Mouse (Mus musculus): ENCODE measurements around the gene Lmntd1. TPM values are rescaled to one million over a fixed set of nuclear protein-coding genes. Genes with fewer than 3 reads are reported as not detected.

The Lmntd1 gene
- polyA plus RNA-seq, 1 experiment: 0.38 TPM

DNA sequence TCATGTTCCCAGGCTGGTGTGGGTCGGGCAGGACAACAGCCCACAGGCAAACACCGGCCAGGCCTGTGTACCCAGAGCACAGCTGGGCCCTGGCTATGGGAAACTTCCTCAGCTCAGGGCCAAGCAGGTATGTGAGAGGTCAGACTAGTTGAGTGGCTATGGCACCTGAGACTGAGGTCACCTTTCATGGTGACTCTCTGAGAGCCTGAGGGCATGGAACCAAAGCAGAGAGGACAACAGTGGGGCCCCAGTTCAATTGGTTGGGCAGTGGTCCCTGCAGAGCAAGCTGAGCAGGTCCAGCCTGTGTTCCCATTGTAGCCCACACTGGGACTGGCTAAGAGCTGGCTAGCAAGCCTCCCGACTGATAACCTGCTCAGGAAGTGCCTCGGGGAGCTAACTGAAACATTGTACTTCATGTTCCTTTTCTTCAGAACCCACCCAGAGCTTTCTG is 135.3 kb downstream of the Lmntd1 start:
- H3K4me3 ChIP-seq (ENCODE audit: control insufficient read depth, insufficient read depth, low read length): no peak overlapping the region
- no peaks in the 10 kb centered on the region for H3K27me3 ChIP-seq (ENCODE audit: control insufficient read depth, insufficient read depth, low read length)
- TF ChIP-seq POLR2A (IDR thresholded peaks at IDR 0.05; ENCODE audit: control insufficient read depth, extremely low read depth, insufficient read depth, low read length, poor library complexity) (no peak), CTCF (IDR thresholded peaks at IDR 0.05; ENCODE audit: borderline replicate concordance, control insufficient read depth, extremely low read depth, insufficient read depth, low read length, poor library complexity) (no peak)
- WGBS: 73% methylated on average over 4 of the region's 4 CpGs
- H3K4me1 ChIP-seq (replicated peaks; ENCODE audit: control insufficient read depth, insufficient read depth, low read length): no peaks in the 10 kb centered on the region
- no peaks in the 10 kb centered on the region for H3K36me3 ChIP-seq (ENCODE audit: control insufficient read depth, insufficient read depth, low read length)
- DNase-seq: no peak
- no peak overlapping the region for H3K27ac ChIP-seq (ENCODE audit: control insufficient read depth, insufficient read depth, low read length)

DNA sequence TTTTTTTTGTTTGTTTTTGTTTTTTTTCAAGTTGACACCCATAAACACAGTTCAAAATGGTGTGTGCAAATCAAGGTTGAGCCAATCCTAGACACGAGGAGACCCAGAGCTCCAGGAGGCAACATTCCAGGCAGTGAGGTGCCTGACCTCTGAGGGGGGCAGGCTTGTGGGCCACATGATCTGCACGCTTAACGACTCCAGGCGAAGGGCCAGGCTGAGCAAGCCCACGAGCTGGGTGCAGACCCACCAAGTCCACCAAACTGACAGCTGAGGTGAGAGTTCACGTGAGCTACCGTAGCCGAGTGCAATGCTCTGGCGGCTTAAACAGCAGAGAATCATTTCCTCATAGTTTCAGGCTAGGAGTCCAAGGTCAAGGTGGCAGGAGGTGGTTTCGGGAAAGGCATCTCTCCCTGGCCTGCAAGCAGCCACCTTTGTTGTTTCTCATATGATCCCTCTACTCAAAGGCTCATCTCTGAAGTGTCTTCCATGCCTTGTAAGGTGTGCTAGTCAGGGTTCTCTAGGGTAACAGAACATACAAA is 136.7 kb downstream of the Lmntd1 start:
- Histone ChIP-seq H3K36me3 (ENCODE audit: control insufficient read depth, insufficient read depth, low read length) (no peaks in the 10 kb centered on the region), H3K4me3 (ENCODE audit: control insufficient read depth, insufficient read depth, low read length) (no peak overlapping the region), H3K4me1 (replicated peaks; ENCODE audit: control insufficient read depth, insufficient read depth, low read length) (no peaks in the 10 kb centered on the region), H3K27me3 (ENCODE audit: control insufficient read depth, insufficient read depth, low read length) (no peaks in the 10 kb centered on the region), H3K27ac (ENCODE audit: control insufficient read depth, insufficient read depth, low read length) (no peak overlapping the region)
- TF ChIP-seq CTCF (IDR thresholded peaks at IDR 0.05; ENCODE audit: borderline replicate concordance, control insufficient read depth, extremely low read depth, insufficient read depth, low read length, poor library complexity): no peak
- TF ChIP-seq POLR2A (IDR thresholded peaks at IDR 0.05; ENCODE audit: control insufficient read depth, extremely low read depth, insufficient read depth, low read length, poor library complexity): no peak
- 90% methylated on average over 10 of the region's 10 CpGs for WGBS
- no peak for DNase-seq

DNA sequence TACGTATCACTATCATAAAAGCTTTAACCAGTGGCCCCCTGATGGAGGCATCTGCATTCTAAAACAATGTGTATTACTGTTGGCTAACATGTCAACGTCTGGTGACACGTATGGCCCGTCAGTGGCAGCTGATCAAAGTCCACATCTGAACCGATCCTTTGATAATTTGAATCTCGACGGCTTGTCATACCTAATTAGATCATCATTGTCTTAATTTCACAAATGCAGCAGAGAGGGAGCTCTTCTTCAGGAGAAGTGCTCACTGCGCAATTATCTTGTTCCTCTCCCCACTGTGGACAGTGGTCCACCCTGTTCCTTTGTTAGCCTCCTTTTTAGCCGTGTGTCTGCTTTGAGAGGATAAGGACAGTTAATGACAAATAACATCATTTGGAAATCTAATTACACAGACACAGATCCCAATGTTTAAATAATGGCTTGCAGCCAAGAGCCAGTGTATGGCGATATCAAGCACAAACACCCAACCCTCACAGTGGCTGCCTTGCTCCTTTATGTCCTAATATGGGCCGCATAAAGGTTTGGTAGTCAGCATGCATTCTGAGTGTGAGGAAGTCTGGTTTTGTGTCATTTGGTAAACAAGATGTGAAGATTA is 142.4 kb downstream of the Lmntd1 start:
- Histone ChIP-seq H3K4me3 (ENCODE audit: control insufficient read depth, insufficient read depth, low read length) (no peak overlapping the region), H3K4me1 (replicated peaks; ENCODE audit: control insufficient read depth, insufficient read depth, low read length) (no peaks in the 10 kb centered on the region)

DNA sequence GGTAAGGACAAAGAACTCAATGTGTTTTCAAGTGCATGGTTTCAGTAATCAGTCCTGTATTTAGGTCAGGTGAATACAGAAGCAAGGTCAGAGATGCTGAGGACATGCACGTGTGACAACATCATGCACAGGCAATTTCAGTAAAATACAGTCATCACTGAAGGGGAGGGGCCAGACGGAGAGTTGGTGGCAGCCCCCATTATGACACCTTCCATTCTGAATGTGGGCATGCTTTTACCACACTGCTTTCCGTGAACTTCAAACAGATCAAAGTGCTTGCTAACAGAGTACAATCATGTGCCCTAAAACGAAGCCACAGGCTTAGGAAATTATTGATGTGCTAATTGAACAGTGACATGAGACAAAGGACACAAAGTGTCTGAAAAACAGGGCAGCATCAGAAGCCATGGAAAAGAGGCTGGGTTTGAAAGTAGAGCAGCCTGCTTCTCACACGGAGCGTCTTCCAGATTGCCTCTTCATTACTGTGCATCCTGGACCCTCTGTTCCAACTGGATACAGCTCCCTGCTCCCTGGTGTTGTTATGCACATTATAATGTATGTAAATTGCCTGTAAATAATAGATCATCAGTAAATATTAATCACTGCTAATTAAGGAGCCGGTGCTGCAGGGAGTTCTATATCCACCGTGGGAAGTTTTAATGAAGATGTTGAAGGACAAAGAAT is 144.7 kb downstream of the Lmntd1 start:
- Histone ChIP-seq H3K4me3 (ENCODE audit: control insufficient read depth, insufficient read depth, low read length) (no peak overlapping the region), H3K36me3 (ENCODE audit: control insufficient read depth, insufficient read depth, low read length) (no peaks in the 10 kb centered on the region), H3K4me1 (replicated peaks; ENCODE audit: control insufficient read depth, insufficient read depth, low read length) (no peaks in the 10 kb centered on the region), H3K27me3 (ENCODE audit: control insufficient read depth, insufficient read depth, low read length) (no peaks in the 10 kb centered on the region), H3K27ac (ENCODE audit: control insufficient read depth, insufficient read depth, low read length) (no peak overlapping the region)
- TF ChIP-seq CTCF (IDR thresholded peaks at IDR 0.05; ENCODE audit: borderline replicate concordance, control insufficient read depth, extremely low read depth, insufficient read depth, low read length, poor library complexity) (no peak), POLR2A (IDR thresholded peaks at IDR 0.05; ENCODE audit: control insufficient read depth, extremely low read depth, insufficient read depth, low read length, poor library complexity) (no peak)
- WGBS: 66% methylated on average over 8 of the region's 8 CpGs
- DNase-seq: no peak

More for the DNA sequence above, 142.4 kb downstream of the Lmntd1 start:
- H3K27me3 ChIP-seq (ENCODE audit: control insufficient read depth, insufficient read depth, low read length): no peaks in the 10 kb centered on the region
- no peaks in the 10 kb centered on the region for H3K36me3 ChIP-seq (ENCODE audit: control insufficient read depth, insufficient read depth, low read length)
- no peak overlapping the region for H3K27ac ChIP-seq (ENCODE audit: control insufficient read depth, insufficient read depth, low read length)
- DNase-seq: no peak
- WGBS: 95% methylated on average over 11 of the region's 11 CpGs
- no peak for TF ChIP-seq CTCF (IDR thresholded peaks at IDR 0.05; ENCODE audit: borderline replicate concordance, control insufficient read depth, extremely low read depth, insufficient read depth, low read length, poor library complexity)
- TF ChIP-seq POLR2A (IDR thresholded peaks at IDR 0.05; ENCODE audit: control insufficient read depth, extremely low read depth, insufficient read depth, low read length, poor library complexity): no peak

DNA sequence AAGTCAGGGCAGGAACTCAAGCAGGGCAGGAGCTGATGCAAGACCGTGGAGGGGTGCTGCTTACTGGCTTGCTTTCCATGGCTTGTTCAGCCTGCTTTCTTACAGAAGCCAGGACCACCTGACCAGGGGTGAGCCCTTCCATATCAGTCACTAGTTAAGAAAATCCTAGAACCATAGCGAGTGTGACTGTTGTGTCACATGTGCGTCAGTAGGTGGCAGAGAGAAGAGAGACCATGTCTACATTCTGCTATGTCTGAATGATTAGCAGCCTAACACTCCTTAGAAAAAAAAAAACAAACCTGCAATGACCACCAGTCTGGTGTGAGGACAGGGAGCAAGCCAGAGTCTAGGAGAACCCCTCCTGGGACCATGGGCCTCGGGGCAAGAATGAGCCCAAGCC is 150.1 kb downstream of the Lmntd1 start:
- H3K4me3 ChIP-seq (ENCODE audit: control insufficient read depth, insufficient read depth, low read length): no peak overlapping the region
- 90% methylated on average over 4 of the region's 4 CpGs for whole genome bisulfite sequencing
- no peak for DNase-seq
- no peak overlapping the region for H3K27ac ChIP-seq (ENCODE audit: control insufficient read depth, insufficient read depth, low read length)
- H3K4me1 ChIP-seq (replicated peaks; ENCODE audit: control insufficient read depth, insufficient read depth, low read length): no peaks in the 10 kb centered on the region
- H3K27me3 ChIP-seq (ENCODE audit: control insufficient read depth, insufficient read depth, low read length): no peaks in the 10 kb centered on the region
- H3K36me3 ChIP-seq (ENCODE audit: control insufficient read depth, insufficient read depth, low read length): no peaks in the 10 kb centered on the region
- no peak for TF ChIP-seq POLR2A (IDR thresholded peaks at IDR 0.05; ENCODE audit: control insufficient read depth, extremely low read depth, insufficient read depth, low read length, poor library complexity)
- no peak for TF ChIP-seq CTCF (IDR thresholded peaks at IDR 0.05; ENCODE audit: borderline replicate concordance, control insufficient read depth, extremely low read depth, insufficient read depth, low read length, poor library complexity)

DNA sequence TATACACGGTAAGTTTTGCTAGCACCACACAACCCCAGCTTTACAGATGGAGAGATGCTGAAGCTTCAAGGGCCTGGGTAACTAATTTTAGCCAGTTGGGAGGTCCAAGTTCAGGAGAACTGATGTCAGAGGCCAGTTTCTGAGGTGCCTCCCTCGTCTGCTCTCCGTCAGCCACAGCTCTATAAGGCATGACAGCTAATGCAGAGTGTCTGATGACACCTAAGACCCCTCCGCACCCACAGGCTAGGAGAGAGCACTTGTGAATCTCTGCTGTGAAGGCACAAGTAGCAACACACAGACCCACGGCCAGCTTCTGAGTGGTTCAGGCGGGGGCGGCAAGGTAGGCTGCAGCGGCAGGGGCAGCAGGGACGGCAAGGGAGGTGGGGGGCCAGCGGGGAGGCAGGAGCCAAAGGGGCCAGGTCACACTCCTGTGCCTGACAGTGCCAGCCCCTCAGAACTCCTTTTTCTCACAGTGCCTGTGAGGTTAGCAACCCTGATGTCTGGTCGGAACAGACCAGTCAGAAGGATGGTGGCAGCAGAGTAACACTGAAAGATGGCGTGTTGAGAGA is 151.4 kb downstream of the Lmntd1 start:
- Histone ChIP-seq H3K27ac (ENCODE audit: control insufficient read depth, insufficient read depth, low read length) (no peak overlapping the region), H3K27me3 (ENCODE audit: control insufficient read depth, insufficient read depth, low read length) (no peaks in the 10 kb centered on the region), H3K4me3 (ENCODE audit: control insufficient read depth, insufficient read depth, low read length) (no peak overlapping the region), H3K4me1 (replicated peaks; ENCODE audit: control insufficient read depth, insufficient read depth, low read length) (no peaks in the 10 kb centered on the region), H3K36me3 (ENCODE audit: control insufficient read depth, insufficient read depth, low read length) (no peaks in the 10 kb centered on the region)
- no peak for DNase-seq
- no peak for TF ChIP-seq POLR2A (IDR thresholded peaks at IDR 0.05; ENCODE audit: control insufficient read depth, extremely low read depth, insufficient read depth, low read length, poor library complexity)
- no peak for TF ChIP-seq CTCF (IDR thresholded peaks at IDR 0.05; ENCODE audit: borderline replicate concordance, control insufficient read depth, extremely low read depth, insufficient read depth, low read length, poor library complexity)
- WGBS: 92% methylated on average over 12 of the region's 12 CpGs
